ENCODE assay signal across 8 mouse cellular contexts in the genomic region with DNA sequence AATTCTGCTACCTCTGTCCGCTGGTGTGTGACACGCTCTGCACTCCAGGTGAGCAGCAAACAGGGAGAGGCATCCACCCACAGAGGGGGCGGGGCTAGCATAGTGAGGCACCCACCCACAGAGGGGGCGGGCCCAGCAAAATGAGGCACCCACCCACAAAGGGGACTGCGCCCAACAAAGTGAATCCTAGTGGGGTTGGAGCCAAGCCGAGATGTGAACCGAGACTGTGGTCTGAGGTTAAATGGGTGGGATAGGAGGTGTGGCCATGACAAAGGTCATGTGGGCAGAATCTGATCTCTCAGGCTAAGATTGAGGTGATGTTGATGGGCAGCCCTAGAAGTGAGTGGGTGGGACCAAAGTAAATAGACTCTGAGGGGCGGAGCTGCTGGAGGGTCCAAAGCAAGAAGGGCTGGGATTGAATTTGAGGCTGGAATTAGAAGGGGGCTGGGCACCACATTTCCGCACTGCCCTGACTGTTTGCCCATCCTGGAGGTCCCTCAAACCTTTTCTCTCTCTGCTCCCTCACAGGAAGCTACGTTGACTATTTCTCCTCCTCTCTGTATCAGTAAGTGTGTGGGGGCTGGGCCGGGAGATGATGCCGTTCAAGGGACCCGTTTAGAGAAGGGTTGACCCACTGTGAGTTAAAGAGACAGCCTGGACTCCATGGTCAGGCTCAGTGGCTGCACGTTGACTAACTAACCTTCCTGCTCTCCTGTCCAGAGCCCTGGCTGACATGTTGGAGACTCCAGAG. TPM values are rescaled to one million over a fixed set of nuclear protein-coding genes. Genes with fewer than 3 reads are reported as not detected.
DNase-seq lines count a peak whose midpoint lies in the region; ATAC-seq and TF ChIP-seq lines count a peak whose summit lies in the region.

No protein-coding gene starts in this region.

- H3K9ac ChIP-seq in forebrain, embryonic 14.5 days (ENCODE audit: low read length): no peak overlapping the region
- peak overlapping the region; percentile 36; the same call in 1 of the 2 replicates for H3K9ac ChIP-seq in kidney, postnatal 0 days (ENCODE audit: low read depth, low read length)
- no peak overlapping the region for H3K9ac ChIP-seq in stomach, embryonic 15.5 days

- H3K9me3 ChIP-seq in forebrain, embryonic 14.5 days (replicated peaks; ENCODE audit: control insufficient read depth, low read length): no peaks in the 10 kb centered on the region
- H3K9me3 ChIP-seq in kidney, postnatal 0 days (replicated peaks; ENCODE audit: low read length): no peaks in the 10 kb centered on the region
- no peaks in the 10 kb centered on the region for H3K9me3 ChIP-seq in stomach, embryonic 15.5 days

- TF ChIP-seq CTCF in kidney, postnatal 0 days (IDR thresholded peaks at IDR 0.05; ENCODE audit: low read depth): no peak

- no peak for ATAC-seq in forebrain, embryonic 14.5 days
- peak; percentile 15 for ATAC-seq in kidney, postnatal 0 days (replicated peaks; ENCODE audit: low FRiP score, low read depth)
- ATAC-seq in stomach, embryonic 15.5 days (ENCODE audit: insufficient read depth, low FRiP score, low read depth): peak; percentile 34

- H3K27me3 ChIP-seq in forebrain, embryonic 14.5 days (replicated peaks; ENCODE audit: control insufficient read depth, insufficient read depth, low read length): peaks cover 7% of the 10 kb centered on the region
- H3K27me3 ChIP-seq in kidney, postnatal 0 days (ENCODE audit: insufficient read depth, low read length): no peaks in the 10 kb centered on the region
- H3K27me3 ChIP-seq in stomach, embryonic 15.5 days (replicated peaks): no peaks in the 10 kb centered on the region

- no peak overlapping the region for H3K4me3 ChIP-seq in forebrain, embryonic 14.5 days (ENCODE audit: low read depth, low read length)
- H3K4me3 ChIP-seq in kidney, postnatal 0 days (replicated peaks; ENCODE audit: low read depth, low read length): peak overlapping the region; percentile 35; the same call in 1 of the 2 replicates
- peak overlapping the region; percentile 58 for H3K4me3 ChIP-seq in stomach, embryonic 15.5 days (replicated peaks)

- 2% methylated on average over 14 of the region's 14 CpGs for WGBS in forebrain, embryonic 14.5 days
- WGBS in kidney, postnatal 0 days: 3% methylated on average over 14 of the region's 14 CpGs
- 4% methylated on average over 14 of the region's 14 CpGs for WGBS in stomach, embryonic 15.5 days

- H3K4me2 ChIP-seq in forebrain, embryonic 14.5 days (ENCODE audit: low read length): peak overlapping the region; percentile 85
- peak overlapping the region; percentile 71 for H3K4me2 ChIP-seq in kidney, postnatal 0 days (ENCODE audit: low read length)
- peak overlapping the region; percentile 91 for H3K4me2 ChIP-seq in stomach, embryonic 15.5 days

- peak; percentile 44 to 46 for DNase-seq in cerebellum, adult 18-20 months
- DNase-seq in cerebellum, adult 9-10 months: no peak
- DNase-seq in CD4-positive, CD25-positive, alpha-beta regulatory T cell, adult 2 months (ENCODE audit: low read depth, low spot score): peak; percentile 76
- no peak for DNase-seq in forebrain, embryonic 14.5 days (ENCODE audit: low spot score)
- DNase-seq in kidney, postnatal 0 days (ENCODE audit: low spot score): peak; percentile 73
- peak; percentile 62 for DNase-seq in lung, postnatal 25 days (ENCODE audit: low spot score)
- no peak for DNase-seq in spleen, postnatal 4 days (ENCODE audit: low spot score in 2 of 2)

- H3K27ac ChIP-seq in forebrain, embryonic 14.5 days (ENCODE audit: low read depth, low read length): no peak overlapping the region
- H3K27ac ChIP-seq in kidney, postnatal 0 days: peak overlapping the region; percentile 56; the same call in 1 of the 2 replicates
- peak overlapping the region; percentile 71 for H3K27ac ChIP-seq in stomach, embryonic 15.5 days

- no peaks in the 10 kb centered on the region for H3K36me3 ChIP-seq in forebrain, embryonic 14.5 days (ENCODE audit: control insufficient read depth, insufficient read depth, low read length)
- no peaks in the 10 kb centered on the region for H3K36me3 ChIP-seq in kidney, postnatal 0 days (ENCODE audit: insufficient read depth, low read length)
- no peaks in the 10 kb centered on the region for H3K36me3 ChIP-seq in stomach, embryonic 15.5 days

- H3K4me1 ChIP-seq in forebrain, embryonic 14.5 days (ENCODE audit: control insufficient read depth, insufficient read depth, low read length): peaks cover 25% of the 10 kb centered on the region
- H3K4me1 ChIP-seq in kidney, postnatal 0 days (replicated peaks; ENCODE audit: insufficient read depth, low read length): peaks cover 29% of the 10 kb centered on the region
- peaks cover 55% of the 10 kb centered on the region for H3K4me1 ChIP-seq in stomach, embryonic 15.5 days

RNA-seq across cellular contexts. Expression of gene Hrc, which starts 3.2 kb away (rescaled TPM):
- polyA plus RNA-seq in forebrain, embryonic 14.5 days (2014; fragmentation: Nextera tagmentation; extraction: Ambion mirVana): 0.06 TPM in 1 of 2 replicates, not detected in the other
- 0.75 and 1.1 TPM in 2 replicates for polyA plus RNA-seq in kidney, postnatal 0 days (2015; fragmentation: Nextera tagmentation; extraction: Ambion mirVana)
- polyA plus RNA-seq in stomach, embryonic 15.5 days (2015; fragmentation: Nextera tagmentation; extraction: Ambion mirVana): 1.4 and 1.5 TPM in 2 replicates

RNA-seq across cellular contexts. Expression of gene Trpm4, which starts 4.8 kb away (rescaled TPM):
- 6.5 and 9.8 TPM in 2 replicates for polyA plus RNA-seq in forebrain, embryonic 14.5 days (2014; fragmentation: Nextera tagmentation; extraction: Ambion mirVana)
- polyA plus RNA-seq in kidney, postnatal 0 days (2015; fragmentation: Nextera tagmentation; extraction: Ambion mirVana): 14.4 and 15.9 TPM in 2 replicates
- polyA plus RNA-seq in stomach, embryonic 15.5 days (2015; fragmentation: Nextera tagmentation; extraction: Ambion mirVana): 23.9 and 26.9 TPM in 2 replicates

RNA-seq across cellular contexts. Expression of gene Ppfia3, which starts 28.5 kb away (rescaled TPM):
- 10.7 and 17.3 TPM in 2 replicates for polyA plus RNA-seq in forebrain, embryonic 14.5 days (2014; fragmentation: Nextera tagmentation; extraction: Ambion mirVana)
- 4.3 and 5.4 TPM in 2 replicates for polyA plus RNA-seq in kidney, postnatal 0 days (2015; fragmentation: Nextera tagmentation; extraction: Ambion mirVana)
- polyA plus RNA-seq in stomach, embryonic 15.5 days (2015; fragmentation: Nextera tagmentation; extraction: Ambion mirVana): 4.8 and 5.6 TPM in 2 replicates

RNA-seq across cellular contexts. Expression of gene Lin7b, which starts 32.0 kb away (rescaled TPM):
- 6.2 and 11.0 TPM in 2 replicates for polyA plus RNA-seq in forebrain, embryonic 14.5 days (2014; fragmentation: Nextera tagmentation; extraction: Ambion mirVana)
- polyA plus RNA-seq in kidney, postnatal 0 days (2015; fragmentation: Nextera tagmentation; extraction: Ambion mirVana): 1.2 and 1.6 TPM in 2 replicates
- 3.5 and 4.0 TPM in 2 replicates for polyA plus RNA-seq in stomach, embryonic 15.5 days (2015; fragmentation: Nextera tagmentation; extraction: Ambion mirVana)

RNA-seq across cellular contexts. Expression of gene Snrnp70, which starts 57.2 kb away (rescaled TPM):
- polyA plus RNA-seq in forebrain, embryonic 14.5 days (2014; fragmentation: Nextera tagmentation; extraction: Ambion mirVana): 95.7 and 99.4 TPM in 2 replicates
- 148 and 163 TPM in 2 replicates for polyA plus RNA-seq in kidney, postnatal 0 days (2015; fragmentation: Nextera tagmentation; extraction: Ambion mirVana)
- 225 and 247 TPM in 2 replicates for polyA plus RNA-seq in stomach, embryonic 15.5 days (2015; fragmentation: Nextera tagmentation; extraction: Ambion mirVana)

Comparison
In these comparisons a context has a peak if more than half of its experiments do, and no peak if none do; other contexts are left out.
1. DNase-seq: peak in cerebellum, adult 18-20 months (2 of 2), CD4-positive, CD25-positive, alpha-beta regulatory T cell, adult 2 months (single experiment), kidney, postnatal 0 days (single experiment) and lung, postnatal 25 days (single experiment); none in cerebellum, adult 9-10 months (single experiment), forebrain, embryonic 14.5 days (single experiment) and spleen, postnatal 4 days (0 of 2).
2. Peak in every context shown above with its lines, with median percentiles within 50 percentile points of each other: H3K4me2 ChIP-seq.